Mouse (Mus musculus) lung, postnatal 0 days (tissue): Measurements from ENCODE around the gene Ccm2.

Experiments
- CTCF ChIP-seq: IDR thresholded peaks from 2 replicates; pipeline ENCODE4 v1.5.1; 2016; ENCODE audit warnings: antibody characterized with exemption, mild to moderate bottlenecking
- EP300 ChIP-seq: IDR thresholded peaks from 2 replicates; pipeline ENCODE4 v1.6.1; 2016; ENCODE audit warnings: antibody characterized with exemption, mild to moderate bottlenecking, control low read depth

- no peak for TF ChIP-seq CTCF
- TF ChIP-seq EP300, result no peak
Observed at GRCm38 (mm10) chr11:6559996-6560395, 13.3 kb downstream of the Ccm2 start.
